Mouse (Mus musculus): Measurements from ENCODE around the gene Arrdc4. TPM values are rescaled to one million over a fixed set of nuclear protein-coding genes. Genes with fewer than 3 reads are reported as not detected.

The Arrdc4 gene
- polyA plus RNA-seq, 1 experiment from 2014 or later = 25.0 TPM

DNA sequence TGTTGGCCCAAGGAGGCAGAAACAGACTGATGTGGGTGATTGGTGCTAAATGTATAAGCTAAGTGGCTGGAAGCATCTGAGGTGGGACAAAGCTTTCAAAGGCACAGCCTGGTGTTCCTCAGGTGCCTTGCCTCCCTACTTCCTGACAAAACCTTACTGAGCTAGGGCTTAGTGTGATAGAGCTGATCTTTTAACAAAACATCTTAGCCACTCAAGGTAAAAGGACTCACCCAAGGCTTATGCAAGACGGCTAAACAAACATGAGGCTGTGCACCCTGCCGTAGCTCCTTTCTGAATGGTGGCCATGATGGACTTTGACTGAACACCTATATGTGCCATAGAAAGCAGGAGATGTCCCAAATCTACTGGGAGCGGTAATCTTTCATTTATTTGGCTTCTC is 51.7 kb downstream of the Arrdc4 start:
- no peaks in the 10 kb centered on the region for H3K36me3 ChIP-seq (replicated peaks)
- WGBS = 93% methylated on average over 3 of the region's 3 CpGs
- H3K4me3 ChIP-seq (replicated peaks) = no peak overlapping the region
- no peaks in the 10 kb centered on the region for H3K9me3 ChIP-seq
- no peak overlapping the region for H3K27ac ChIP-seq
- ATAC-seq (ENCODE audit: low FRiP score) = no peak
- no peaks in the 10 kb centered on the region for H3K27me3 ChIP-seq
- H3K9ac ChIP-seq = no peak overlapping the region
- H3K4me1 ChIP-seq = no peaks in the 10 kb centered on the region
- no peak overlapping the region for H3K4me2 ChIP-seq

- H3K27me3 ChIP-seq = no peaks in the 10 kb centered on the region
- no peaks in the 10 kb centered on the region for H3K36me3 ChIP-seq (replicated peaks)
- no peak overlapping the region for H3K4me3 ChIP-seq (replicated peaks)
- H3K27ac ChIP-seq = no peak overlapping the region
- WGBS = 88% methylated on average over 6 of the region's 6 CpGs
- no peak overlapping the region for H3K9ac ChIP-seq
- H3K4me1 ChIP-seq = no peaks in the 10 kb centered on the region
- no peak for ATAC-seq (ENCODE audit: low FRiP score)
- no peak overlapping the region for H3K4me2 ChIP-seq
- no peaks in the 10 kb centered on the region for H3K9me3 ChIP-seq
Measured at GRCm38 (mm10) chr7:68696908-68697307, 52.1 kb downstream of the Arrdc4 start.

DNA sequence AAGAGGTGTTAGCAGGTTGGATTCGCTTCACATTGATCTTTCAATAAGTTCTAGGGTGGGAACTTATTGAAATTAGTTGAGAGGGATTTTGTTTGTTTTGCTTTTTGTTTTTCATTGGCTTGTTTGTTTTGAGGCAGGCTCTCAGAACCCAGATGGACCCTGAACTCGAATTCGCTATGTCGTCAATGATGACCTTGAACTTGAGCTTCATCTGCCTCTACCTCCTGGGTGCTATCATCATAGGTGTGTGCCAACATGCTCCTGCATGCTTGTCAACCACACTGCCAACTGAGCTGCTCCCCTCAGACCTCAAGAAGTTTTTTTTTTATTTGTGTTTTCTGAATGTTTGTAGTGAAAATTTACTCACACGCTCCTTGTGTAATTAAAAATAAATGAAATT is 52.6 kb downstream of the Arrdc4 start:
- H3K27me3 ChIP-seq = no peaks in the 10 kb centered on the region
- H3K9ac ChIP-seq = no peak overlapping the region
- no peak overlapping the region for H3K4me2 ChIP-seq
- ATAC-seq (ENCODE audit: low FRiP score) = no peak
- no peak overlapping the region for H3K4me3 ChIP-seq (replicated peaks)
- no peak overlapping the region for H3K27ac ChIP-seq
- no peaks in the 10 kb centered on the region for H3K4me1 ChIP-seq
- 94% methylated on average over 5 of the region's 5 CpGs for WGBS
- no peaks in the 10 kb centered on the region for H3K9me3 ChIP-seq
- H3K36me3 ChIP-seq (replicated peaks) = no peaks in the 10 kb centered on the region

GRCm38 (mm10) chr7:68692731-68693130 is 56.3 kb downstream of the Arrdc4 start:
- H3K27me3 ChIP-seq = no peaks in the 10 kb centered on the region
- WGBS = 59% methylated on average over 4 of the region's 4 CpGs
- H3K9ac ChIP-seq = no peak overlapping the region
- no peak for ATAC-seq (ENCODE audit: low FRiP score)
- H3K4me1 ChIP-seq = no peaks in the 10 kb centered on the region
- H3K9me3 ChIP-seq = 0 out of 2 replicates have a peak, but pooled peaks cover 4% of the 10 kb centered on the region
- no peak overlapping the region for H3K4me3 ChIP-seq (replicated peaks)
- no peak overlapping the region for H3K4me2 ChIP-seq
- H3K36me3 ChIP-seq (replicated peaks) = no peaks in the 10 kb centered on the region
- H3K27ac ChIP-seq = no peak overlapping the region

- Histone ChIP-seq H3K27me3 (no peaks in the 10 kb centered on the region), H3K36me3 (replicated peaks) (no peaks in the 10 kb centered on the region), H3K9me3 (0 out of 2 replicates have a peak, but pooled peaks cover 4% of the 10 kb centered on the region), H3K4me2 (no peak overlapping the region), H3K9ac (no peak overlapping the region), H3K4me3 (replicated peaks) (no peak overlapping the region), H3K4me1 (peaks cover 6% of the 10 kb centered on the region; the same call in 1 of the 2 replicates), H3K27ac (no peak overlapping the region)
- no peak for ATAC-seq (ENCODE audit: low FRiP score)
- 97% methylated on average over 1 of the region's 1 CpGs for WGBS
Measured at GRCm38 (mm10) chr7:68691454-68691853, 57.6 kb downstream of the Arrdc4 start.

- Histone ChIP-seq H3K4me3 (replicated peaks) (no peak overlapping the region), H3K27me3 (no peaks in the 10 kb centered on the region), H3K9me3 (0 out of 2 replicates have a peak, but pooled peaks cover 4% of the 10 kb centered on the region), H3K4me2 (no peak overlapping the region), H3K4me1 (peaks cover 8% of the 10 kb centered on the region; the same call in 1 of the 2 replicates), H3K27ac (no peak overlapping the region), H3K36me3 (replicated peaks) (no peaks in the 10 kb centered on the region), H3K9ac (no peak overlapping the region)
- no peak for ATAC-seq (ENCODE audit: low FRiP score)
- 61% methylated on average over 4 of the region's 4 CpGs for WGBS
Measured at GRCm38 (mm10) chr7:68687140-68687611, 61.9 kb downstream of the Arrdc4 start.

All from forebrain, embryonic 12.5 days (tissue).